Mouse (Mus musculus) lung, adult 18-20 months (tissue): ENCODE data around the gene Aplp2.
"Not testable (repeated sequence)": the region's sequence is repeated elsewhere in the genome, so short reads cannot be mapped to it uniquely, and the experiment has no call there.

Experiments
- DNase-seq, 2 experiments: peaks; one replicate each; pipeline ENCODE4 v3.0.0; 2022; ENCODE audit warnings: mixed read lengths in 2 of 2

Gene Aplp2

GRCm38 (mm10) chr9:31176379-31177130, 35.1 kb downstream of the Aplp2 start:
- DNase-seq = peak; percentile 94 to 95

GRCm38 (mm10) chr9:31175978-31176377, 35.6 kb downstream of the Aplp2 start:
- DNase-seq = no peak

GRCm38 (mm10) chr9:31175346-31175745, 36.3 kb downstream of the Aplp2 start:
- DNase-seq = no peak

GRCm38 (mm10) chr9:31168356-31169093, 43.1 kb downstream of the Aplp2 start:
- no peak for DNase-seq

GRCm38 (mm10) chr9:31167305-31167704, 44.3 kb downstream of the Aplp2 start:
- no peak for DNase-seq

GRCm38 (mm10) chr9:31165505-31165904, 46.1 kb downstream of the Aplp2 start:
- not testable (repeated sequence) for DNase-seq

GRCm38 (mm10) chr9:31163327-31163726, 48.3 kb downstream of the Aplp2 start:
- DNase-seq = no peak

GRCm38 (mm10) chr9:31162911-31163310, 48.7 kb downstream of the Aplp2 start:
- no peak for DNase-seq

- DNase-seq = peak in 1 of 2 experiments; percentile 34
Measured at GRCm38 (mm10) chr9:31159910-31160309, 51.7 kb downstream of the Aplp2 start.

GRCm38 (mm10) chr9:31156594-31156993, 55.0 kb downstream of the Aplp2 start:
- no peak for DNase-seq

- DNase-seq = no peak
Measured at GRCm38 (mm10) chr9:31151050-31151449, 60.6 kb downstream of the Aplp2 start.

- no peak for DNase-seq
Measured at GRCm38 (mm10) chr9:31148135-31148534, 63.5 kb downstream of the Aplp2 start.

GRCm38 (mm10) chr9:31145272-31145925, 66.2 kb downstream of the Aplp2 start:
- DNase-seq = no peak

- DNase-seq = no peak
Measured at GRCm38 (mm10) chr9:31142924-31143323, 68.7 kb downstream of the Aplp2 start.

GRCm38 (mm10) chr9:31133131-31133530, 78.5 kb downstream of the Aplp2 start:
- DNase-seq = no peak

- DNase-seq = peak; percentile 89 to 91
Measured at GRCm38 (mm10) chr9:31131205-31131968, 80.2 kb downstream of the Aplp2 start, which contains the start of gene St14. Gene St14, minus strand, starts transcription at chr9:31131853.

- no peak for DNase-seq
Measured at GRCm38 (mm10) chr9:31130357-31131204, 81.0 kb downstream of the Aplp2 start.

- DNase-seq = no peak
Measured at GRCm38 (mm10) chr9:31129956-31130355, 81.7 kb downstream of the Aplp2 start.

GRCm38 (mm10) chr9:31127876-31128465, 83.6 kb downstream of the Aplp2 start:
- peak in 1 of 2 experiments; percentile 50 for DNase-seq

GRCm38 (mm10) chr9:31126079-31126478, 85.5 kb downstream of the Aplp2 start:
- no peak for DNase-seq

GRCm38 (mm10) chr9:31122464-31123030, 89.1 kb downstream of the Aplp2 start:
- no peak for DNase-seq
